Mouse (Mus musculus) liver, embryonic 13.5 days (tissue): ENCODE measurements at regions not wholly inside any gene's neighbourhood (a gene's known extent, or its start where the extent isn't known, plus 50 kb on each side); places are given as distances from the start of the nearest gene placed in this dataset.

Source experiments
- ATAC-seq: fragments of 200-750 bp; cut with Nextera tagmentation; 2 replicates; pipeline ENCODE4 v1.8.0; 2017; ENCODE audit warnings: low read depth, mild to moderate bottlenecking, moderate number of reproducible peaks, moderate library complexity
- DNase-seq: peaks from one replicate; pipeline ENCODE4 v3.0.0; 2022
- H3K27ac ChIP-seq: fragments of 300-500 bp; sonication (generic); 2 replicates; pipeline ENCODE4 v1.5.1; 2015; ENCODE audit warnings: moderate library complexity, mild to moderate bottlenecking, inconsistent platforms
- H3K27me3 ChIP-seq: fragments of 300-500 bp; sonication (generic); 2 replicates; pipeline ENCODE4 v1.6.1; 2015; ENCODE audit warnings: mild to moderate bottlenecking, inconsistent platforms
- H3K36me3 ChIP-seq: fragments of 300-500 bp; sonication (generic); 2 replicates; pipeline ENCODE4 v1.6.1; 2015; ENCODE audit warnings: mild to moderate bottlenecking, inconsistent platforms
- H3K4me1 ChIP-seq: fragments of 300-500 bp; sonication (generic); replicated peaks from 2 replicates; pipeline ENCODE4 v1.6.1; 2015; ENCODE audit warnings: inconsistent platforms
- H3K4me2 ChIP-seq: fragments of 300-500 bp; sonication (generic); 2 replicates; pipeline ENCODE4 v1.6.1; 2015; ENCODE audit warnings: inconsistent platforms, mild to moderate bottlenecking, moderate library complexity
- H3K4me3 ChIP-seq: fragments of 300-500 bp; sonication (generic); replicated peaks from 2 replicates; pipeline ENCODE4 v1.5.1; 2015; ENCODE audit warnings: mild to moderate bottlenecking, inconsistent platforms
- H3K9ac ChIP-seq: fragments of 300-500 bp; sonication (generic); 2 replicates; pipeline ENCODE4 v1.6.1; 2015; ENCODE audit warnings: mild to moderate bottlenecking, inconsistent platforms
- H3K9me3 ChIP-seq: fragments of 300-500 bp; sonication (generic); replicated peaks from 2 replicates; pipeline ENCODE4 v1.6.1; 2016; ENCODE audit warnings: inconsistent platforms
- WGBS: fragments of 180-500 bp; shearing (Covaris S2); methylation state at CpG from one replicate; pipeline ENCODE4 v1.1.7; 2015; ENCODE audit not compliant: insufficient replicate concordance; 5-methylcytosine and 5-hydroxymethylcytosine counted together

DNA sequence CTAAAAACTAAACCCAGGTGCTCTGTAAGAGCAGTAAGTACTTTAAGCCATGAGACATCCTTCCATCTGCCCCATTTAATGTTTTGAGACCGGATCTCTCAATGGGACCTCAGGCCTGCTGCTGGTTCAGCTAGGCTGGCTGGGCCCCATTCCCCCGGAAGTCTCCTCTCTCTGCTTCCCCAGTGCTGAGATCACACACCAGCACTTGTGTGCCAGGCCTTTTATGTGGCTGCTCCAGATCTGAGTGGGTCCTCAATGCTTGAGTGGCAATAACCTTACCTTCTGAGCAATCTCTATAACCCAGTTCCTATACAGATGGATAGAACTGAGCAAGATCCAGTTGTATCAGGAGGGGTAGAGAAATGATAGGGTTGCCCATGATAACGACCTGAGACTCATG is 118.9 kb upstream of the Tgfbr2 start:
- Histone ChIP-seq H3K27ac (no peak overlapping the region), H3K27me3 (no peaks in the 10 kb centered on the region), H3K4me1 (no peaks in the 10 kb centered on the region), H3K4me2 (no peak overlapping the region), H3K36me3 (no peaks in the 10 kb centered on the region), H3K9ac (no peak overlapping the region), H3K9me3 (no peaks in the 10 kb centered on the region), H3K4me3 (no peak overlapping the region)
- ATAC-seq (no peak), DNase-seq (no peak)
- WGBS = 46% methylated on average over 3 of the region's 3 CpGs

DNA sequence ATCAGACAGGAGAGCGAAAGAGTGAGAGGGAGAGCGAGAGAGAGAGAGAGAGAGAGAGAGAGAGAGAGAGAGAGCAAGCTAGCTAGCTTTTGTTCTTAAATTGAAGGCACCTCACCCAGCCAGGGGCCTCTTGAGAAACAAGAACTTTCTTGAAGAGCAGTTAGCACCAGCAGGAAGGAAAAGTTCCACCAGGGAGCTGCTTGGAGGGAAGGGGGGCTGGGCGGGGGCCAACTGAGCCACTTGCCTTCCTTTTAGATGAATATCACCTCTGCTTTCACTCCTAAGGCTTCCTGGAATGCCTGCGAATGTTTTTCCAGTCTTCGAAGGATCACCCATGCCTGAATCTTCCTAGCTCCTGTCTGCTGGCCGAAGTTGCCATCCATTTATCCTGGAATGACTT is 118.0 kb upstream of the Tgfbr2 start:
- no peaks in the 10 kb centered on the region for H3K27me3 ChIP-seq
- no peak overlapping the region for H3K9ac ChIP-seq
- no peaks in the 10 kb centered on the region for H3K4me1 ChIP-seq
- no peaks in the 10 kb centered on the region for H3K9me3 ChIP-seq
- no peak for DNase-seq
- 40% methylated on average over 6 of the region's 6 CpGs for WGBS
- no peak overlapping the region for H3K27ac ChIP-seq
- no peaks in the 10 kb centered on the region for H3K36me3 ChIP-seq
- H3K4me3 ChIP-seq = no peak overlapping the region
- ATAC-seq = no peak
- no peak overlapping the region for H3K4me2 ChIP-seq

DNA sequence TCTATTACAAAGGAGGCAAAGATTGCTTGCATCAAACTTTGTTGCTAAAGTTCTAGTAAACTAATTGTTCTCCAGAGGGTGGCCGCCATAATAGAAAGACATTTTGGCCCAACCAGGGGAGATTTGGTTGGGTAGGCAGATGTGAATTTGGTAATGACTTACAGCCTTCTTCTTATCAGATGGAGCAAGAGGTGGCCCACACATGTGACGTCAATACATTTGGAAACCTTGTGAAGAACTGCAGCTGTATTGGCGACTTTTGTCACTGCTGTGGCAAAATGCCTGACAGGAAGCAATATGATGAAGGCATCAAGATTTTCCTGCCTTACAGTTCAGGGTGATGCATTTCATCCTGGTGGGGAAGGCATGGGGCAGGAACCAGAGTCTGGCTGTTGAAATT is 116.5 kb upstream of the Tgfbr2 start:
- ATAC-seq (no peak), DNase-seq (no peak)
- H3K36me3 ChIP-seq = no peaks in the 10 kb centered on the region
- 54% methylated on average over 3 of the region's 3 CpGs for WGBS
- no peak overlapping the region for H3K9ac ChIP-seq
- H3K4me1 ChIP-seq = no peaks in the 10 kb centered on the region
- H3K4me2 ChIP-seq = no peak overlapping the region
- H3K9me3 ChIP-seq = no peaks in the 10 kb centered on the region
- H3K27ac ChIP-seq = no peak overlapping the region
- H3K27me3 ChIP-seq = no peaks in the 10 kb centered on the region
- H3K4me3 ChIP-seq = no peak overlapping the region

DNA sequence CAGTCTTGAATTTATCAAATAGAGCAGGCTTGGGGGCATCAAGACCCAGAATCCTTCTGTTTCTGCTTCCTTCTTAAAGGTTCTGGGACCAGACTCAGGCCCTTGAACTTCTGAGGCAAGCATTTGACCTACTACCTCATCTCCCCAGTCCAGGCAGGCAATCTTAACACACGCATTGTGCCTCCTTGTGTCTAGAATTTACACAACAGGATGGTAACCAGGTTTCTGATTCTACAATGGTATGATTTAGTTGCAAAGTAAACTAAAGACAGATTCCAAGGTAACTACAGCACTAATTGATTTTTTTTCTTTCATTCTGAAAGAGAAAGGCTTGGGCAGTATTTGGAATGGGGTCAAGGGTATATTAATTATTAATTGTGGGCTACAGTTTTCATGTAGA is 115.7 kb upstream of the Tgfbr2 start:
- no peaks in the 10 kb centered on the region for H3K27me3 ChIP-seq
- H3K36me3 ChIP-seq = no peaks in the 10 kb centered on the region
- WGBS = 91% methylated on average over 1 of the region's 1 CpGs
- H3K4me1 ChIP-seq = no peaks in the 10 kb centered on the region
- no peak overlapping the region for H3K4me2 ChIP-seq
- ATAC-seq (no peak), DNase-seq (no peak)
- no peak overlapping the region for H3K27ac ChIP-seq
- no peak overlapping the region for H3K9ac ChIP-seq
- H3K4me3 ChIP-seq = no peak overlapping the region
- H3K9me3 ChIP-seq = no peaks in the 10 kb centered on the region

DNA sequence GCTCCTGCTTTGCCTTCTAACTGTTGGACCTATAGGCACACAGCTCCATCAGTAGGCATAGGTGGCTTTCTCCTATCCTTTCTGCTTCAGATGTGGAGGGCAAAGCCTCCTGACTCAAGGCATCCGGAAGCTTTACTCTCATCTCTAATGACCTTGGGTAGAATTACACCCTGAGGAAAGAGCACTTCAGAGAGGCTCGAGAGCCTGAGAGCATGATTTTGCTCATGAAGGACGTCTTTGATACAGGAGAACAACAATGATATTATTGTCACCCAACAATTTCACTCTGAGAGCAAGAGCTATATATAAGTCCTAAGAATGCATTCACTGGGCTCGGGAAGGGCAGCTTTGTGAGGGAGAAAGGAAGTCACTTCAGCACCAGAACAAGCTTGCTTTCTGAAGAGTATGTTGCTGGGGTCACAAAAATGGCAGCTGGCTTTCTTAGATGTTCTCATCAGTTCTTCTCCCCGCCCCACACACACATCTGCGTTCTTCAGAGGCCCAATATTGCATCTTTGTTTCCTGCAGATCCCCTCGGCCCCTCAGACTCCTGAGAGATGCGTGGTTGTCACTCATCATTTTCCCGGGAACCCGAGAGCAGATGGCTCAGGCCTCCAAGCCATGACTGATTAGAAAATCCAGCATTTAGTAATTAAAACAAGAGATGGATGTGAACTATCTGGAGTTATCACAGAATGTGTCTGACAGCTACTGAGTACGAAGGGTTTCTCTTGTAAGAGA is 110.7 kb upstream of the Tgfbr2 start:
- H3K4me3 ChIP-seq = no peak overlapping the region
- no peak overlapping the region for H3K9ac ChIP-seq
- no peaks in the 10 kb centered on the region for H3K9me3 ChIP-seq
- H3K36me3 ChIP-seq = no peaks in the 10 kb centered on the region
- ATAC-seq (no peak), DNase-seq (no peak)
- no peaks in the 10 kb centered on the region for H3K4me1 ChIP-seq
- no peak overlapping the region for H3K27ac ChIP-seq
- no peaks in the 10 kb centered on the region for H3K27me3 ChIP-seq
- H3K4me2 ChIP-seq = no peak overlapping the region
- 69% methylated on average over 11 of the region's 11 CpGs for WGBS

DNA sequence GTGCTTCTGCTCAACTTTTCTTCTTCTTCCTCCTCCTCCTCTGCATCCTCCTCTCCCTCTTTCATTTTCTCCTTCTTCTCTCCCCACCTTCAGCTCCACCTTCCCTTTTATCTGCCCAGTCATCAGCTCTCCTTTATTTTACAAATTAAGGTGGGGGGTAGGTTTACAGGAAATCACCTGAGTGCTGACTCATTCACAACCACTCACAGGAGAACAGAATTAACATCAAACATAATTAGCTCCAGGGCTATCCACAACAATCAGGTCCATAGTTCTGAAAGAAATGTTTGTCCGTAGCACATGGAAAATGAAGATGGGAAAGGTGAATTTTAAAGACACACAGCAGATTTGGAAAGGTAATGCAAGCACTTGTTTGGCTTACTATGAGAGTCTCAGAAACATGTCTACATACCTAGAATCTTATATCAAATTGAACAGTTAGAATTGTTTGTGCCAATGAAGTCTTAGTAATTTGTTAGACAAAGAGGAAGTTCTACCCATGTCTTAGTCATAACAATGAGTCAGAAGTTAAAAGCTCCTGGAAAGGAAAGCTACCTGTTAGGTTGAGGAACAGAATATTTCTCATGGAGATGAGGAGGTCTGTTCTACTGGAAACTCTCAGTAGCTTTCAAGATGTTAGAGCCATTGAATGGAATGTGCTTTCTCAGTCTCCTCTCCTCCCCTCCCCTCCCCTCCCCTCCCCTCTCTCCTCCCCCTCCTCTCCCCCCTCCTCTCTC is 108.8 kb upstream of the Tgfbr2 start:
- Histone ChIP-seq H3K27ac (no peak overlapping the region), H3K9ac (no peak overlapping the region), H3K27me3 (no peaks in the 10 kb centered on the region), H3K36me3 (no peaks in the 10 kb centered on the region), H3K4me1 (no peaks in the 10 kb centered on the region), H3K4me3 (no peak overlapping the region), H3K4me2 (no peak overlapping the region), H3K9me3 (no peaks in the 10 kb centered on the region)
- 73% methylated on average over 1 of the region's 1 CpGs for WGBS
- DNase-seq = no peak
- no peak for ATAC-seq

DNA sequence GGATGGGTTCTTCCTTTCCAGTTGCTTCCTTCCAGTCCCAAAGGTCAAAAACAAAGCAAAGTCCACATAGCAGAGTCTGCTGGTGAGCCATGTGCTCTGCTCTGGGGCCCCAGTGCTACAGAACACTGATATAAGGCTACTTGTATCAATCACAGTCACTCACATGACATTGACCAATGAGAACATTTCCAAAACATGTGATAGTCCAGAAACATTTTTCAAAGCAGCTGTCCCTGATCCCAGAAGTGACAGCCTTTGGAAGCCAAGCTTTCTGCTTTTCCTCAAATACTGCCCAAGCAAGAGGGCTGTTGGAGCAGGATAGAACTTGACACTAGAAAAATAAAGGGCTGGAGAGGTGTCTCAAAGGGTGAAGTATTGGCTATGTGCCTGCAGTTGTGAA is 106.5 kb upstream of the Tgfbr2 start:
- Histone ChIP-seq H3K27ac (no peak overlapping the region), H3K4me3 (no peak overlapping the region), H3K4me2 (no peak overlapping the region), H3K27me3 (no peaks in the 10 kb centered on the region), H3K36me3 (no peaks in the 10 kb centered on the region), H3K9ac (no peak overlapping the region), H3K9me3 (no peaks in the 10 kb centered on the region), H3K4me1 (no peaks in the 10 kb centered on the region)
- ATAC-seq (no peak), DNase-seq (no peak)

DNA sequence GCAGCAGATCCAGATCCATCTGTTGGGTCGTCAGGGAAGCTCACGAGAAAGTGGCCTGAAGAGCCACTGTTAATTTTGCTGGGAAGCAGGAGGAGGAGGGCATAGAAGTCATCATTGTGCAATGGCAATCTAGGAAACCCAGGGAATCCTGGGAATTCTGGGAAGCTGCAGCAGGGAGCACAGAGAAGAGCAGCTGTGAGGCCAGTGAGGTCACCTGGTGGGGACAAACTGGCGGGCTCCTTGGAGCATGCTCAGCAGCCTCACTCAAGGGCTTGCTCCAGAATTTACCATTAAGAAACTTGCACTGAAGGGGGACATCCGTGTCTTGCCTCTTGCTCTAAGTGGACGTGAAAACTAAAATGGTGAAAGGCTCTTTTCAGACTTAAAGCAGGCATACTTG is 105.0 kb upstream of the Tgfbr2 start:
- Histone ChIP-seq H3K27ac (no peak overlapping the region), H3K36me3 (no peaks in the 10 kb centered on the region), H3K9me3 (no peaks in the 10 kb centered on the region), H3K4me1 (no peaks in the 10 kb centered on the region), H3K4me3 (no peak overlapping the region), H3K27me3 (no peaks in the 10 kb centered on the region), H3K9ac (no peak overlapping the region), H3K4me2 (no peak overlapping the region)
- 74% methylated on average over 5 of the region's 5 CpGs for WGBS
- DNase-seq (no peak), ATAC-seq (no peak)

DNA sequence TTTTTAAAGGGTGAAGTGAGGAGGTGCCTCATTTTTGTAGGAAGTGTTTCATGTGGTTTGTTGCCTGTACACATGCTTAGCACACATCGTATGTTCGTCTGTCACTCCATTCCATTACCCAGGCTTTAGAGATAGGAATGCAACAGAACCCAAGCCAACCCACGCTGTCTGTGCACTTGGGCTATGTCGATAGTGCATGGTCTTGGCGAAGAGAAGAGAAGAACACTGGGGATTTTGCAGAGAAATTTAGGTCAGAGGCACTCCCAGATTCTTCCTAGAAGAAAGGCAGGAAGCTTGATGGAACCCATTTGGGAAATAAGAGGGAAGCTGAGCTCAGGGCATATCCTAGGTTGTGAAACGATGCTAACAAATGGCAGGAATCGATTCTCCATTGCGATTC is 103.7 kb upstream of the Tgfbr2 start:
- H3K4me3 ChIP-seq = no peak overlapping the region
- H3K9me3 ChIP-seq = no peaks in the 10 kb centered on the region
- WGBS = 72% methylated on average over 8 of the region's 8 CpGs
- H3K36me3 ChIP-seq = no peaks in the 10 kb centered on the region
- no peaks in the 10 kb centered on the region for H3K27me3 ChIP-seq
- H3K4me1 ChIP-seq = no peaks in the 10 kb centered on the region
- no peak overlapping the region for H3K4me2 ChIP-seq
- no peak overlapping the region for H3K27ac ChIP-seq
- ATAC-seq (no peak), DNase-seq (no peak)
- H3K9ac ChIP-seq = no peak overlapping the region

DNA sequence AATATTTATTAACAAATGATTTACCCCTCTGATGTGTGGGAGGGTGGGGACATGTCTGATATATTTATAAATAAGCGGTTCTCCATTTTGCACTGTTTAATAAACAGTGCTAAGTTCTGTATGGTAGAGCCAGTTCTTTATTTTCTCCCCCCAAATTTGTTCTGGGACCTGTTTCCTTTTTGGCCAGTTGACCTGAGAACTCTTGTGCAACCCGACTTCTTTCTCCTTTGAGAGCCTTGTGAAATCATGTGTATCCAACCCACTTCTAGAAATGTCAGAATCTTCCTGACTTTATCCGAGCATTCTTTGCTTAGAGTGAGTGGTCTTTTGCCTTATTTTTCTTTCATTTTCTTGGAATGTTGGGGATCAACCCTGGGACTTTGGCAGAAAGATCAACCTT is 102.6 kb upstream of the Tgfbr2 start:
- Histone ChIP-seq H3K4me2 (no peak overlapping the region), H3K4me3 (no peak overlapping the region), H3K9ac (no peak overlapping the region), H3K36me3 (no peaks in the 10 kb centered on the region), H3K4me1 (no peaks in the 10 kb centered on the region), H3K27me3 (no peaks in the 10 kb centered on the region), H3K9me3 (no peaks in the 10 kb centered on the region), H3K27ac (no peak overlapping the region)
- DNase-seq = no peak
- no peak for ATAC-seq
- WGBS = 56% methylated on average over 3 of the region's 3 CpGs

DNA sequence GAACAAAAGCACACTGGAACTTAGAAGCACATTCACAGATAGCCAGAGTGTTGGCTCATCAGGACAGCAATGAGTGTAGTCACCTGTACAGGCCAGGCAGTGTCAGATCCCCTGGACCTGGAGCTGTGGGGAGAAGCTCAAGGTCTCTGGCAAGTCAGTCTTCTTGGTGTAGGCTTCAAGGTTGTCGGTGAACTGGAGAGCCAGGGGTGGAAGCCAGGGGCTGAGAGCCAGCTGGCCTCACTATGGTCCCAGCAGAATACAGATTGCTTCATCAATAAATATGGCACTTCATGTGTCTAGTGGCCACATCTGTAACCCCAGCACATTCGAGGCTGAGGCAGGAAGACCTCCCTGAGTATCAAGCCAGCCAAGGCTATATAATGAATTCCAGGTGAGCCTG is 101.0 kb upstream of the Tgfbr2 start:
- H3K9ac ChIP-seq = no peak overlapping the region
- DNase-seq = no peak
- WGBS = 67% methylated on average over 2 of the region's 2 CpGs

DNA sequence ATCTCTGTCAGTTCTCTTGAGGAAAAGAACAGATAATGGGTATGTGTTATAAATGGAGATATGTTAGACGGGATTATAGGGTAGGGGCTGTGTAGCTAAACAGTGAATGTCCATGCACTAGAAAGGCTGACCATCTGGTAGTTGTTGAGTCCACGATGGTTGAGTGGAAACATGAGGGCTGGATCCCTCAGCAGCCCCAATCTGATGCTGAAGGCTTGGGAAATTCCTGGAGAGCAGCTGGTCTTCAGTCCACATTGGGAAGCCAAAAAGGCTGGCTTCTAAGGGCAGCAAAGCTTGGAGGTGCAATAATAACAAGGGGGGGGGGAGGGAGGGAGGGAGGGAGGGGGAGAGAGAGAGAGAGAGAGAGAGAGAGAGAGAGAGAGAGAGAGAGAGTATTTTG is 97.3 kb upstream of the Tgfbr2 start:
- H3K9me3 ChIP-seq = no peaks in the 10 kb centered on the region
- ATAC-seq = no peak
- H3K36me3 ChIP-seq = no peaks in the 10 kb centered on the region
- H3K27ac ChIP-seq = no peak overlapping the region
- no peak overlapping the region for H3K4me2 ChIP-seq
- 64% methylated on average over 2 of the region's 2 CpGs for WGBS
- H3K4me1 ChIP-seq = no peaks in the 10 kb centered on the region
- H3K27me3 ChIP-seq = no peaks in the 10 kb centered on the region
- no peak overlapping the region for H3K9ac ChIP-seq
- DNase-seq = no peak
- no peak overlapping the region for H3K4me3 ChIP-seq

More for the DNA sequence above, 101.0 kb upstream of the Tgfbr2 start:
- no peak for ATAC-seq
- Histone ChIP-seq H3K4me3 (no peak overlapping the region), H3K36me3 (no peaks in the 10 kb centered on the region), H3K4me1 (no peaks in the 10 kb centered on the region), H3K9me3 (no peaks in the 10 kb centered on the region), H3K27ac (no peak overlapping the region), H3K27me3 (no peaks in the 10 kb centered on the region), H3K4me2 (no peak overlapping the region)
